Mouse (Mus musculus): ENCODE results near the gene Efnb1.
A peak's percentile ranks its signal among the peaks of the same experiment; 100 is the strongest.

Efnb1 gene

GRCm38 (mm10) chrX:99153266-99153646 lies 17.3 kb downstream of the Efnb1 start:
- DNase-seq (ENCODE audit: low spot score), result no peak

- no peak for DNase-seq (ENCODE audit: low spot score)
These were observed 18.4 kb downstream of the Efnb1 start for GRCm38 (mm10) chrX:99154358-99154757.

GRCm38 (mm10) chrX:99159020-99159419 lies 23.1 kb downstream of the Efnb1 start:
- no peak for DNase-seq (ENCODE audit: low spot score)

GRCm38 (mm10) chrX:99164111-99164510 lies 28.2 kb downstream of the Efnb1 start:
- peak; percentile 4 for DNase-seq (ENCODE audit: low spot score)

GRCm38 (mm10) chrX:99164855-99165368 lies 29.0 kb downstream of the Efnb1 start:
- DNase-seq (ENCODE audit: low spot score), result no peak

GRCm38 (mm10) chrX:99167014-99167413 lies 31.1 kb downstream of the Efnb1 start:
- no peak for DNase-seq (ENCODE audit: low spot score)

- no peak for DNase-seq (ENCODE audit: low spot score)
These were observed 31.6 kb downstream of the Efnb1 start for GRCm38 (mm10) chrX:99167550-99167949.

- DNase-seq (ENCODE audit: low spot score), result no peak
These were observed 36.4 kb downstream of the Efnb1 start for GRCm38 (mm10) chrX:99172301-99172700.

GRCm38 (mm10) chrX:99185081-99185596 lies 49.2 kb downstream of the Efnb1 start:
- no peak for DNase-seq (ENCODE audit: low spot score)

- no peak for DNase-seq (ENCODE audit: low spot score)
These were observed 50.8 kb downstream of the Efnb1 start for GRCm38 (mm10) chrX:99186497-99187435.

GRCm38 (mm10) chrX:99191441-99192087 lies 55.6 kb downstream of the Efnb1 start:
- DNase-seq (ENCODE audit: low spot score), result no peak

- DNase-seq (ENCODE audit: low spot score), result no peak
These were observed 61.0 kb downstream of the Efnb1 start for GRCm38 (mm10) chrX:99196910-99197309.

GRCm38 (mm10) chrX:99198532-99198931 lies 62.6 kb downstream of the Efnb1 start:
- no peak for DNase-seq (ENCODE audit: low spot score)

Measured in c-Kit-positive CD71-positive TER-119-positive erythroid progenitor cells, embryonic 14.5 days (primary cell).